Mouse (Mus musculus): ENCODE results near the gene Fgfr2. TPM values are rescaled to one million over a fixed set of nuclear protein-coding genes. Genes with fewer than 3 reads are reported as not detected.
"Not testable (repeated sequence)": the region's sequence is repeated elsewhere in the genome, so short reads cannot be mapped to it uniquely, and the experiment has no call there.

Gene Fgfr2
- polyA plus RNA-seq, 1 experiment from 2014 or later, result 123 TPM

DNA sequence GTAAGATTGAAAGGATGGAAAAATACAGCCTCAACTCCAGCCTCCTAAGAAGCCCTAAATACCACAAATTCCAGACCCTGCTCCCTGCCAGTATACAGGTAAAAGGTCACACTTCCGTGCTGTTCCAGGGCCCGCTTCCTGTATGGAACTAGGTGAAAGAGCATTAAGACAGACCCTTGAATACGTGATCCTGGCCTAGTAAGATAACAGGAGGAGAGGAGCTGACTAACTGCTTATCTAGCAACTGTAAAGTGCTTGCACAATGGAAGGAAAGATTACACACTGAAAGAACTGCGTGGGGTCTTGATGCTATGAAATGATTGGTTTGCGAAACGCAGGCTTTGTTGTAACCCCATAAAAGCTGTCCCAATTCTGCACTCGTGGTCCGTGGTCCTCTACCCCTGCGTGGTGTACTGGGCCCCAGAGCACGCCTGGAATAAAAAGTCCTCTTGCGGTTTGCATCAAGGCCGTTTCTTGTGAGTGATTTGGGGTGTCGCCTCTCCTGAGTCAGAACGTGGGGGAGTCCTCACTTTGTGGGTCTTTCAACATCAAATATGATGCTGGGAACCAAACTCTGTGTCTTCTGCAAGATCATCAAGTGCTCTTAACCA lies 2602.2 kb downstream of the Fgfr2 start:
- Histone ChIP-seq H3K4me3 (0 out of 2 replicates have a peak overlapping the region, but pooled peaks have one; percentile 89), H3K36me3 (no peaks in the 10 kb centered on the region), H3K9me3 (no peaks in the 10 kb centered on the region), H3K9ac (no peak overlapping the region), H3K4me1 (peaks cover 29% of the 10 kb centered on the region), H3K27me3 (no peaks in the 10 kb centered on the region), H3K27ac (peak overlapping the region; percentile 15; the same call in 1 of the 2 replicates), H3K4me2 (replicated peaks) (peak overlapping the region; percentile 83; the same call in 1 of the 2 replicates)
- 78% methylated on average over 14 of the region's 14 CpGs for whole genome bisulfite sequencing
- ATAC-seq (ENCODE audit: low FRiP score, low read depth), result no peak

GRCm38 (mm10) chr7:130520049-130520425 lies 2603.1 kb downstream of the Fgfr2 start, which contains the start of gene Ate1:
Gene Ate1, minus strand, starts transcription at chr7:130520369.
- Histone ChIP-seq H3K9ac (peak within 1 kb of the TSS; percentile 88), H3K4me1 (peaks cover 29% of the 10 kb centered on the region), H3K4me3 (peak within 1 kb of the TSS; percentile 89), H3K36me3 (peaks cover 1% of the 10 kb centered on the region; the same call in 1 of the 2 replicates), H3K9me3 (no peaks in the 10 kb centered on the region), H3K27me3 (no peaks in the 10 kb centered on the region), H3K27ac (peak within 1 kb of the TSS; percentile 96), H3K4me2 (replicated peaks) (peak within 1 kb of the TSS; percentile 83)
- 20% methylated on average over 20 of the region's 20 CpGs for WGBS
- no peak for ATAC-seq (ENCODE audit: low FRiP score, low read depth)

GRCm38 (mm10) chr7:130519096-130520048 lies 2603.8 kb downstream of the Fgfr2 start:
- no peaks in the 10 kb centered on the region for H3K27me3 ChIP-seq
- peaks cover 29% of the 10 kb centered on the region for H3K4me1 ChIP-seq
- no peaks in the 10 kb centered on the region for H3K9me3 ChIP-seq
- peak overlapping the region; percentile 88 for H3K9ac ChIP-seq
- under 1% methylated on average over 90 of the region's 90 CpGs for WGBS
- peak overlapping the region; percentile 96 for H3K27ac ChIP-seq
- H3K36me3 ChIP-seq, result peaks cover 6% of the 10 kb centered on the region; the same call in 1 of the 2 replicates
- peak; percentile 99 for ATAC-seq (ENCODE audit: low FRiP score, low read depth)
- H3K4me2 ChIP-seq (replicated peaks), result peak overlapping the region; percentile 83
- H3K4me3 ChIP-seq, result peak overlapping the region; percentile 89

GRCm38 (mm10) chr7:130518213-130519095 lies 2604.7 kb downstream of the Fgfr2 start:
- H3K36me3 ChIP-seq, result peaks cover 11% of the 10 kb centered on the region; the same call in 1 of the 2 replicates
- H3K4me3 ChIP-seq, result peak overlapping the region; percentile 89
- H3K9me3 ChIP-seq, result no peaks in the 10 kb centered on the region
- no peak for ATAC-seq (ENCODE audit: low FRiP score, low read depth)
- peak overlapping the region; percentile 85 for H3K27ac ChIP-seq
- WGBS, result 28% methylated on average over 26 of the region's 26 CpGs
- H3K9ac ChIP-seq, result peak overlapping the region; percentile 88
- no peaks in the 10 kb centered on the region for H3K27me3 ChIP-seq
- H3K4me2 ChIP-seq (replicated peaks), result peak overlapping the region; percentile 83
- H3K4me1 ChIP-seq, result peaks cover 29% of the 10 kb centered on the region

GRCm38 (mm10) chr7:130510243-130510642 lies 2612.9 kb downstream of the Fgfr2 start:
- no peaks in the 10 kb centered on the region for H3K9me3 ChIP-seq
- H3K27me3 ChIP-seq, result no peaks in the 10 kb centered on the region
- peaks cover 65% of the 10 kb centered on the region for H3K36me3 ChIP-seq
- H3K27ac ChIP-seq, result no peak overlapping the region
- ATAC-seq (ENCODE audit: low FRiP score, low read depth), result no peak
- H3K9ac ChIP-seq, result no peak overlapping the region
- H3K4me2 ChIP-seq (replicated peaks), result no peak overlapping the region
- no peak overlapping the region for H3K4me3 ChIP-seq
- WGBS, result 90% methylated on average over 5 of the region's 5 CpGs
- no peaks in the 10 kb centered on the region for H3K4me1 ChIP-seq

GRCm38 (mm10) chr7:130503006-130503405 lies 2620.1 kb downstream of the Fgfr2 start:
- Histone ChIP-seq H3K4me2 (replicated peaks) (no peak overlapping the region), H3K27ac (no peak overlapping the region), H3K36me3 (peaks cover 52% of the 10 kb centered on the region), H3K9me3 (no peaks in the 10 kb centered on the region), H3K9ac (no peak overlapping the region), H3K27me3 (no peaks in the 10 kb centered on the region), H3K4me1 (peaks cover 4% of the 10 kb centered on the region; the same call in 1 of the 2 replicates), H3K4me3 (no peak overlapping the region)
- 93% methylated on average over 5 of the region's 5 CpGs for WGBS
- no peak for ATAC-seq (ENCODE audit: low FRiP score, low read depth)

DNA sequence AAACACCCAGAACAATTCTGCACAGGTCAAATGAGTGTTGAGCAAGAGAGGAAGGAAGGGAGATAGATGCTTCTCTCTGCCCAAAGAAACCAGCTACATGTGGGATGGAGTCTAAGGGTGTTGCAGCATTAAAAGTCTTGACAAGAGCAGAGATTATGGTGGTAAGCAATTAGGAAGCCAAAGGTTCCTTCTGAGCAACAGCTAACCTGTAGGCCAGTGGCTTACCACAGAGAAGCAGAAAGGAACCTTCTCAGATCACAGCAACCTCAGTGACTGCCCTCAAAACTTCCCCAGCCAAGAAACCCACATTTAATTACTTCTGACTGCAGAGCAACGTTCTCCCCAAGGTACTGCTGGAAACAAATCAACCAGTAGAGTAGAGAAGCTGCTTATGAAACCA lies 2621.7 kb downstream of the Fgfr2 start:
- WGBS, result 54% methylated on average over 1 of the region's 1 CpGs
- no peak overlapping the region for H3K4me3 ChIP-seq
- no peak overlapping the region for H3K9ac ChIP-seq
- no peak overlapping the region for H3K4me2 ChIP-seq (replicated peaks)
- H3K27ac ChIP-seq, result no peak overlapping the region
- peaks cover 9% of the 10 kb centered on the region for H3K4me1 ChIP-seq
- H3K36me3 ChIP-seq, result peaks cover 40% of the 10 kb centered on the region
- H3K27me3 ChIP-seq, result no peaks in the 10 kb centered on the region
- no peaks in the 10 kb centered on the region for H3K9me3 ChIP-seq
- ATAC-seq (ENCODE audit: low FRiP score, low read depth), result no peak

- H3K9ac ChIP-seq, result no peak overlapping the region
- peaks cover 7% of the 10 kb centered on the region for H3K36me3 ChIP-seq
- H3K9me3 ChIP-seq, result no peaks in the 10 kb centered on the region
- H3K27ac ChIP-seq, result no peak overlapping the region
- WGBS, result 73% methylated on average over 3 of the region's 3 CpGs
- H3K4me2 ChIP-seq (replicated peaks), result no peak overlapping the region
- ATAC-seq (ENCODE audit: low FRiP score, low read depth), result no peak
- H3K4me1 ChIP-seq, result peaks cover 9% of the 10 kb centered on the region
- H3K4me3 ChIP-seq, result no peak overlapping the region
- H3K27me3 ChIP-seq, result no peaks in the 10 kb centered on the region
Measured at GRCm38 (mm10) chr7:130493346-130493745, 2629.8 kb downstream of the Fgfr2 start.

DNA sequence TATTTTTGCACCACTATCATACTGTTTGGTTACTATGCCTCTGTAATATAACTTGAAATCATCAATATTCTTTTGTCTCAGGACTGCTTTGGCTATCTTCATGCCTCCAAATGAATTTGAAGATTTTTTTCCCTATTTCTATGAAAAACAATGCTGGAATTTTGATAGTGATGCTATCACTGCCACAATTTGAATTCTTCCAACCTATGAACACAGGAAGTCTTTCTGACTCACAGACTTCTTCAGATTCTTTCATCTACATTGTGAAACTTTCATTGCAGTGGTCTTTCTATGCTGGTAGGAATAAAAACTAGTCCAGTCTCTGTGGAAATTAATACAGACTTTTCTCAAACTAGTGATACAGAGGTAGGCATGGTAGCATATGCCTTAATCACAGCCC lies 2631.1 kb downstream of the Fgfr2 start:
- H3K4me2 ChIP-seq (replicated peaks), result no peak overlapping the region
- no peaks in the 10 kb centered on the region for H3K27me3 ChIP-seq
- no peak overlapping the region for H3K4me3 ChIP-seq
- peaks cover 18% of the 10 kb centered on the region for H3K36me3 ChIP-seq
- H3K4me1 ChIP-seq, result no peaks in the 10 kb centered on the region
- no peak for ATAC-seq (ENCODE audit: low FRiP score, low read depth)
- H3K9ac ChIP-seq, result no peak overlapping the region
- peaks cover 7% of the 10 kb centered on the region; the same call in 1 of the 2 replicates for H3K9me3 ChIP-seq
- no peak overlapping the region for H3K27ac ChIP-seq

GRCm38 (mm10) chr7:130479003-130479402 lies 2644.1 kb downstream of the Fgfr2 start:
- not testable (repeated sequence) for H3K36me3 ChIP-seq; H3K4me2 ChIP-seq (replicated peaks); H3K9me3 ChIP-seq; H3K27me3 ChIP-seq; H3K4me3 ChIP-seq; ATAC-seq (ENCODE audit: low FRiP score, low read depth); H3K4me1 ChIP-seq; H3K9ac ChIP-seq; H3K27ac ChIP-seq
- WGBS, result 86% methylated on average over 3 of the region's 3 CpGs

- no peaks in the 10 kb centered on the region for H3K27me3 ChIP-seq
- ATAC-seq (ENCODE audit: low FRiP score, low read depth), result peak; percentile 82
- H3K9me3 ChIP-seq, result no peaks in the 10 kb centered on the region
- H3K4me3 ChIP-seq, result no peak overlapping the region
- no peak overlapping the region for H3K27ac ChIP-seq
- peaks cover 9% of the 10 kb centered on the region; the same call in 1 of the 2 replicates for H3K4me1 ChIP-seq
- WGBS, result 16% methylated on average over 2 of the region's 2 CpGs
- no peak overlapping the region for H3K4me2 ChIP-seq (replicated peaks)
- no peak overlapping the region for H3K9ac ChIP-seq
- peaks cover 3% of the 10 kb centered on the region; the same call in 1 of the 2 replicates for H3K36me3 ChIP-seq
Measured at GRCm38 (mm10) chr7:130475970-130476369, 2647.2 kb downstream of the Fgfr2 start.
